Mouse (Mus musculus) stomach, postnatal 0 days (tissue): Measurements from ENCODE around the gene Cpne6. TPM values are rescaled to one million over a fixed set of nuclear protein-coding genes. Genes with fewer than 3 reads are reported as not detected.

Experiments used
- ATAC-seq: fragments of 200-750 bp; cut with Nextera tagmentation; 2 replicates; pipeline ENCODE4 v1.8.0; 2017; ENCODE audit not compliant: low FRiP score, low TSS enrichment
- DNase-seq: peaks from one replicate; pipeline ENCODE4 v3.0.0-alpha.2; 2016; ENCODE audit warnings: low spot score
- H3K27ac ChIP-seq: fragments of 300-500 bp; sonication (generic); replicated peaks from 2 replicates; pipeline ENCODE4 v1.5.1; 2014; ENCODE audit warnings: mild to moderate bottlenecking, control low read depth
- H3K27me3 ChIP-seq: fragments of 300-500 bp; sonication (generic); 2 replicates; pipeline ENCODE4 v1.6.1; 2014; ENCODE audit warnings: low read length; ENCODE audit not compliant: control insufficient read depth, insufficient read depth
- H3K36me3 ChIP-seq: fragments of 300-500 bp; sonication (generic); 2 replicates; pipeline ENCODE4 v1.6.1; 2014; ENCODE audit warnings: low read length, mixed read lengths; ENCODE audit not compliant: control insufficient read depth, insufficient read depth
- H3K4me1 ChIP-seq: fragments of 300-500 bp; sonication (generic); replicated peaks from 2 replicates; pipeline ENCODE4 v1.6.1; 2014; ENCODE audit warnings: antibody characterized with exemption; ENCODE audit not compliant: control insufficient read depth, insufficient read depth
- H3K4me2 ChIP-seq: fragments of 300-500 bp; sonication (generic); replicated peaks from 2 replicates; pipeline ENCODE4 v1.6.1; 2014; ENCODE audit warnings: low read depth, mild to moderate bottlenecking, control low read depth, moderate library complexity
- H3K4me3 ChIP-seq: fragments of 300-500 bp; sonication (generic); 2 replicates; pipeline ENCODE4 v1.5.1; 2014; ENCODE audit warnings: low read depth, low read length, control low read depth
- H3K9ac ChIP-seq: fragments of 300-500 bp; sonication (generic); 2 replicates; pipeline ENCODE4 v1.6.1; 2014; ENCODE audit warnings: mild to moderate bottlenecking, low read length, control low read depth, mixed read lengths
- H3K9me3 ChIP-seq: fragments of 300-500 bp; sonication (generic); 2 replicates; pipeline ENCODE4 v1.6.1; 2016; ENCODE audit warnings: low read length; ENCODE audit not compliant: control insufficient read depth
- CTCF ChIP-seq: IDR thresholded peaks from 2 replicates; pipeline ENCODE4 v1.5.1; 2016; ENCODE audit warnings: antibody characterized with exemption, low read depth, mild to moderate bottlenecking, moderate library complexity
- EP300 ChIP-seq: optimal IDR thresholded peaks from 2 replicates; pipeline ENCODE3; 2016; ENCODE audit warnings: antibody characterized with exemption
- WGBS: fragments of 180-500 bp; shearing (Covaris S2); extraction: QIAGEN DNeasy Blood & Tissue Kit; methylation state at CpG from one replicate; pipeline ENCODE4 v1.1.7; 2014; 5-methylcytosine and 5-hydroxymethylcytosine counted together
- polyA plus RNA-seq: library from polyadenylated mRNA; unstranded; fragments of >200 nt; fragmentation: Nextera tagmentation; extraction: Ambion mirVana; gene quantifications from 2 replicates; pipeline ENCODE4 v1.2.1, GENCODE M21; 2015

Gene Cpne6
- polyA plus RNA-seq, 1 experiment from 2014 or later = 0.08 TPM

DNA sequence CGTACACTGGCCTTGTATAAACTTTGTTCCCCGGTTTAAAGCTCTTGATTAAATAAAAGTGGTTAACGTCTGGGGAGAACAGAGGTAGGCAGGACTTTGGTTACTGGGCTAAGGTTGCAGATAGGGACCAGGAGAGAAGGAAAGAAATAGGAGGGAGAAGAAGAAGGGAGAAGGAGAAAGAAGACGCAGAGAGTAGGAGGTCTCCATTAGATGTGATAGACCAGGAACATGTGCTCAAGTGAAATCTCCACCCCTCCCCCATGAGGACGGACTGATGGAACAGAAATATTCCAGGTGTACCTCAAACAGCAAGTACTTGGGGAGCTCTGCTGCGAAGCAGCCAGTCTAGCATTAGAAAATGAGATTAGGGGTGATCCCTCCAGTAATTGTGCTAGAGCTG is 40.4 kb upstream of the Cpne6 start:
- TF ChIP-seq EP300 (no peak), CTCF (no peak)
- Histone ChIP-seq H3K27me3 (no peaks in the 10 kb centered on the region), H3K9me3 (no peaks in the 10 kb centered on the region), H3K4me1 (no peaks in the 10 kb centered on the region; the same call in 1 of the 2 replicates), H3K4me3 (no peak overlapping the region), H3K36me3 (no peaks in the 10 kb centered on the region), H3K9ac (no peak overlapping the region), H3K27ac (no peak overlapping the region), H3K4me2 (no peak overlapping the region)
- no peak for ATAC-seq
- WGBS = 62% methylated on average over 6 of the region's 6 CpGs
- DNase-seq = no peak

DNA sequence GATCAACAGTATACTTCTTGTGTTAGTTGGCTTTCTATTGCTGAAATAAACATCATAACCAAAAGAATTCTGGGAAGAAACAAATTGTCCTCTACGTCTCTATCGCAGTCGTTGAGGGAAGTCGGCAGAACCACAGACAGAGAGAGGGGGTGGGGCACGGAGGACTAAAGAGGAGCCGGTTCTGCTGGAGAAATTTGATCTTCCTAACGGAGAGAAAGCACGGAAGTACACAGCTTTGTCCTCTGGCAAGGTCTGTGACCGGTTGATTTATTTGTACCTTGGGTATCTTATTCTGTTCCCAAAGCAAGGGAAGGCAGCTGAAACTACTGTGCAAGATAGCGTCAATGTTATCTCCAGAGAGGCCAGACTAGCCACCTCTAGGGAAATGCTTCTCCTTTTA is 39.4 kb upstream of the Cpne6 start:
- no peak overlapping the region for H3K4me3 ChIP-seq
- no peaks in the 10 kb centered on the region for H3K9me3 ChIP-seq
- no peak overlapping the region for H3K4me2 ChIP-seq
- H3K27ac ChIP-seq = no peak overlapping the region
- no peak overlapping the region for H3K9ac ChIP-seq
- no peaks in the 10 kb centered on the region for H3K27me3 ChIP-seq
- DNase-seq (no peak), ATAC-seq (no peak)
- no peaks in the 10 kb centered on the region for H3K36me3 ChIP-seq
- TF ChIP-seq EP300 = no peak
- no peak for TF ChIP-seq CTCF
- WGBS = 4% methylated on average over 10 of the region's 10 CpGs
- no peaks in the 10 kb centered on the region; the same call in 1 of the 2 replicates for H3K4me1 ChIP-seq

DNA sequence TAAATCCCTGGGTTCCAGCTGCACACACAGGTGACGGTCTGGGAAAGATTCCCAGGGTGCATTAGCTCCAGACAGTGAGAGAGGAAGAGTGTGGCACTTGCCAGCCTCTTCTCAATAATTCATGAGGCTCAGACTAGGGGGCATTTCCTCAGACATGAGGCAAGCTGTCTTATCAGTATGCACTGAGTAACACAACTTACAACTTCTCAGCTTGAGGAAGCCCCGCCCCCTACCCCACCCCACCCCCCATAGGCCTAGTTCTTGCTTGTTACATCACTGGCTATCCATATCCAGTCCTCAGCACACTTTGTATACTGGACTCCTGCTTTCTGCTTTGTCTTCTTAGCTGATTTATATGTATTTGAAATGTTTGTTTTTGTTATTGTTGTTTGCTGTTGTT is 34.6 kb upstream of the Cpne6 start:
- Histone ChIP-seq H3K27me3 (no peaks in the 10 kb centered on the region), H3K4me2 (no peak overlapping the region), H3K27ac (no peak overlapping the region), H3K4me3 (no peak overlapping the region), H3K4me1 (no peaks in the 10 kb centered on the region), H3K9me3 (no peaks in the 10 kb centered on the region), H3K9ac (no peak overlapping the region), H3K36me3 (no peaks in the 10 kb centered on the region; the same call in 1 of the 2 replicates)
- TF ChIP-seq EP300 = no peak
- no peak for TF ChIP-seq CTCF
- WGBS = 47% methylated on average over 2 of the region's 2 CpGs
- ATAC-seq = no peak
- no peak for DNase-seq

GRCm38 (mm10) chr14:55477421-55477820 is 32.8 kb upstream of the Cpne6 start:
- 100% methylated on average over 1 of the region's 1 CpGs for WGBS
- no peak overlapping the region for H3K4me2 ChIP-seq
- H3K36me3 ChIP-seq = no peaks in the 10 kb centered on the region; the same call in 1 of the 2 replicates
- H3K4me1 ChIP-seq = no peaks in the 10 kb centered on the region
- ATAC-seq (no peak), DNase-seq (no peak)
- no peak overlapping the region for H3K9ac ChIP-seq
- no peak for TF ChIP-seq EP300
- no peak for TF ChIP-seq CTCF
- no peaks in the 10 kb centered on the region for H3K27me3 ChIP-seq
- no peak overlapping the region for H3K27ac ChIP-seq
- no peak overlapping the region for H3K4me3 ChIP-seq
- no peaks in the 10 kb centered on the region for H3K9me3 ChIP-seq

DNA sequence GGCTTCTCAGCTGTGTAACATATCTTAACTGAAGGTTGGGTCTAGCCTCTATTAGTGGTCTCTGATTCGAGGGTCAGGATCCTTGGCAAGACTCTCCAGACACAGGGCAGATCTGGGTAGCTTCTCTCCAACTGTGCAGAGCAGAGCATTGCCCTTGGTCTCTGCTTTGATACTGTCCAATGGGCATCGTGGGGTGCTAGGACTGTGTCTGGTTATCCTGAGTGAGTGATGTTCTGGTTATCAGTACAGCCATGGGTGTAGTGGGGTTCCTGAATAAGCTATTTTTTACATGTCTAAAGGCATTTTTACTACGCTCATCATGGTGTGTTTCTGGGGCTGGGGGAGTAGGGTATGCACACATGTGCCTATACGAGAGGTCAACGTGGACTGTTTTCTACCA is 32.4 kb upstream of the Cpne6 start:
- H3K9me3 ChIP-seq = no peaks in the 10 kb centered on the region
- no peak overlapping the region for H3K9ac ChIP-seq
- WGBS = 81% methylated on average over 5 of the region's 5 CpGs
- no peaks in the 10 kb centered on the region; the same call in 1 of the 2 replicates for H3K36me3 ChIP-seq
- no peaks in the 10 kb centered on the region for H3K4me1 ChIP-seq
- H3K4me3 ChIP-seq = no peak overlapping the region
- H3K4me2 ChIP-seq = peak overlapping the region; percentile 59; the same call in 1 of the 2 replicates
- no peaks in the 10 kb centered on the region for H3K27me3 ChIP-seq
- TF ChIP-seq EP300 (no peak), CTCF (no peak)
- no peak for DNase-seq
- no peak overlapping the region for H3K27ac ChIP-seq
- ATAC-seq = no peak

DNA sequence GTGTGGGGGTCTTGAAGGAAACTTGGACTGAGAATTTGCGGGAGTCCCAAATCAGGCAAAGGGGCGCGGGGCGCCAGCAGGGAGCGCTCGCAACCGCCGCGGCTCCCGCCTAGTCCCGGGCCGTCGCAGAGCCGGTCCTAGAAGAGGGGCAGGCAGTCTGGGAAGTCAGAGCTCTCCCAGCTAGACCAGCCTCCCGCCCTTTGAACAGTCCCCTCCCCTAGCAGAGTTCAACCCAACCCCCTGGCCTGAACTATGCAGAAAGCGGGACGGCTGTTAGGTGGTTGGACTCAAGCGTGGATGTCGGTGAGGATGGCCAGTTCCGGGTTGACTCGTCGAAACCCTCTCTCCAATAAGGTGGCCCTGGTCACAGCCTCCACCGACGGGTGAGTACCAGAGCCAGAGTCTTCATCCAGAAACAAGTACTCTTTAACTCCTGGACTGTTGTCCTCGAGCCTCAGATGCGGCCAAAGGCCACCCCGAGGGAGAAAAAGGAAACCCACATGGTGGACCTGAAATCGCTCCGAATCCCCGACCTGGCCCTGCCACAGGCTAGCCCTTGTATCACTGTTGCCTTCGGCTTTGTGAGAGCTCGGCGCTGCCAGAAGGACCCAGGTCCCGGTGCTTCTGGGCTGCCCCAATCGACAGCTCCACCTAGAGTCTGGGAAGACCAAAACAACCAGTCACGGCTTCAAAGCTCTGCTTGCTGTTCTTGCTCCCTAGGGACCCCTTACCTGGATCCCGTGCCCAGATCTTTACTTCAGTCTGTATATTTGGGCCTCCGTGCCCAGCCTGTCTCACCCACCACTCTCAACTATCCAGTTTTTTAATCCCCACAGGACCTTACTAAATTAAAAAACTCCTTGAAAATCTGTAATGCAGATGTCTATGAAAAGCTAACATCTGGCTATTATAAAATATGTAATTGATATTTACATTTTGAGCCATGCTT is 31.3 kb upstream of the Cpne6 start, which contains the start of gene Dhrs4:
Dhrs4 (plus strand) TSS at position 108 of the 949 bp plus-strand sequence.
- Histone ChIP-seq H3K4me1 (no peaks in the 10 kb centered on the region), H3K27me3 (no peaks in the 10 kb centered on the region), H3K9me3 (no peaks in the 10 kb centered on the region), H3K4me2 (peak within 1 kb of the TSS; percentile 59), H3K4me3 (peak within 1 kb of the TSS; percentile 57), H3K9ac (peak within 1 kb of the TSS; percentile 72), H3K27ac (peak within 1 kb of the TSS; percentile 92), H3K36me3 (no peaks in the 10 kb centered on the region; the same call in 1 of the 2 replicates)
- ATAC-seq (peak; percentile 95), DNase-seq (peak; percentile 84)
- whole genome bisulfite sequencing = under 1% methylated on average over 38 of the region's 38 CpGs
- TF ChIP-seq CTCF (peak; percentile 83), EP300 (no peak)
